Mouse (Mus musculus): Measurements from ENCODE around the gene Magee1. TPM values are rescaled to one million over a fixed set of nuclear protein-coding genes. Genes with fewer than 3 reads are reported as not detected.

The Magee1 gene
- polyA plus RNA-seq, 1 experiment from 2014 or later = 166 TPM

GRCm38 (mm10) chrX:105167217-105167616 lies 47.0 kb downstream of the Magee1 start:
- no peaks in the 10 kb centered on the region for H3K4me1 ChIP-seq (replicated peaks)
- H3K27ac ChIP-seq (replicated peaks) = no peak overlapping the region
- no peak overlapping the region for H3K9ac ChIP-seq
- no peaks in the 10 kb centered on the region for H3K36me3 ChIP-seq
- no peaks in the 10 kb centered on the region for H3K9me3 ChIP-seq
- peaks cover 45% of the 10 kb centered on the region for H3K27me3 ChIP-seq
- H3K4me2 ChIP-seq = no peak overlapping the region
- no peak for ATAC-seq (ENCODE audit: low read depth)
- WGBS = 82% methylated on average over 2 of the region's 2 CpGs
- H3K4me3 ChIP-seq = no peak overlapping the region

Other genes with a start within 250 kb of the Magee1 start
- gene Pbdc1, start 40.6 kb upstream of the Magee1 start, polyA plus RNA-seq (2015; fragmentation: Nextera tagmentation; extraction: Ambion mirVana) = 34.3 and 35.2 TPM in 2 replicates